In genomic region chr6:145250820-145251219, GRCm38 (mm10) we compare ENCODE assay signal across 8 mouse cellular contexts. TPM values are rescaled to one million over a fixed set of nuclear protein-coding genes. Genes with fewer than 3 reads are reported as not detected.
A peak's percentile ranks its signal among the peaks of the same experiment; 100 is the strongest.
DNase-seq lines count a peak whose midpoint lies in the region; ATAC-seq lines count a peak whose summit lies in the region.

No protein-coding gene starts in this region.

- H3K4me1 ChIP-seq in kidney, embryonic 16.5 days (ENCODE audit: insufficient read depth, low read length), result peaks cover 20% of the 10 kb centered on the region; the same call in 1 of the 2 replicates
- peaks cover 11% of the 10 kb centered on the region for H3K4me1 ChIP-seq in heart, embryonic 16.5 days (ENCODE audit: control insufficient read depth, insufficient read depth, low read length)

- intact Hi-C loops in left cerebral cortex, postnatal 14 days (cut with DNase I), result loop anchor here (2.0 kb wide), 2 partner anchors 52 to 90 kb away; no protein-coding TSS in a partner anchor

- 7% methylated on average over 16 of the region's 16 CpGs for WGBS in kidney, embryonic 16.5 days
- WGBS in heart, embryonic 16.5 days, result 15% methylated on average over 16 of the region's 16 CpGs

- H3K9ac ChIP-seq in kidney, embryonic 16.5 days (replicated peaks; ENCODE audit: low read length), result peak overlapping the region; percentile 96
- peak overlapping the region; percentile 95 for H3K9ac ChIP-seq in heart, embryonic 16.5 days (ENCODE audit: low read length)

- no peaks in the 10 kb centered on the region for H3K27me3 ChIP-seq in kidney, embryonic 16.5 days (ENCODE audit: insufficient read depth, low read length)
- peaks cover 17% of the 10 kb centered on the region for H3K27me3 ChIP-seq in heart, embryonic 16.5 days (ENCODE audit: control insufficient read depth, insufficient read depth, low read length)

- H3K4me3 ChIP-seq in kidney, embryonic 16.5 days (ENCODE audit: low read length), result peak overlapping the region; percentile 95
- H3K4me3 ChIP-seq in heart, embryonic 16.5 days (ENCODE audit: low read length), result peak overlapping the region; percentile 93

- peak overlapping the region; percentile 80 for H3K27ac ChIP-seq in kidney, embryonic 16.5 days (ENCODE audit: low read length)
- peak overlapping the region; percentile 70; the same call in 1 of the 2 replicates for H3K27ac ChIP-seq in heart, embryonic 16.5 days (ENCODE audit: low read length)

- H3K4me2 ChIP-seq in kidney, embryonic 16.5 days (replicated peaks; ENCODE audit: low read depth, low read length), result peak overlapping the region; percentile 84
- peak overlapping the region; percentile 91 for H3K4me2 ChIP-seq in heart, embryonic 16.5 days (ENCODE audit: low read depth, low read length)

- DNase-seq in kidney, adult 18-20 months, result no peak
- peak; percentile 37 to 53 for DNase-seq in left cerebral cortex, postnatal 14 days (ENCODE audit: low spot score in 2 of 2)
- DNase-seq in retina, embryonic 14.5 days (ENCODE audit: low spot score), result no peak
- no peak for DNase-seq in adrenal gland, postnatal 4 days (ENCODE audit: low spot score in 2 of 2)

- H3K36me3 ChIP-seq in kidney, embryonic 16.5 days (ENCODE audit: insufficient read depth, low read length), result peaks cover 4% of the 10 kb centered on the region
- no peaks in the 10 kb centered on the region for H3K36me3 ChIP-seq in heart, embryonic 16.5 days (ENCODE audit: control insufficient read depth, insufficient read depth)

- H3K9me3 ChIP-seq in kidney, embryonic 16.5 days (ENCODE audit: low read length), result no peaks in the 10 kb centered on the region
- no peaks in the 10 kb centered on the region for H3K9me3 ChIP-seq in heart, embryonic 16.5 days (replicated peaks; ENCODE audit: control insufficient read depth, low read length)

- no peak for ATAC-seq in kidney, embryonic 16.5 days (ENCODE audit: low FRiP score, low TSS enrichment)
- ATAC-seq in common myeloid progenitor, adult 5-6 weeks (replicated peaks; ENCODE audit: low read depth, poor library complexity, severe bottlenecking), result peak; percentile 10
- ATAC-seq in heart, embryonic 16.5 days (replicated peaks; ENCODE audit: extremely low read depth, insufficient read depth, low FRiP score), result no peak
- ATAC-seq in monocyte, adult 5-6 weeks (replicated peaks; ENCODE audit: insufficient number of reproducible peaks, low FRiP score, low TSS enrichment, poor library complexity, severe bottlenecking), result peak; percentile 37; the same call in 1 of the 2 replicates

RNA-seq across cellular contexts. Expression of gene Kras, which starts 0.8 kb away (rescaled TPM):
- 68.1 and 68.9 TPM in 2 replicates for polyA plus RNA-seq in kidney, embryonic 16.5 days (2015; fragmentation: Nextera tagmentation; extraction: Ambion mirVana)
- 33.4 and 39.1 TPM in 2 replicates for total RNA-seq in common myeloid progenitor, adult 5-6 weeks (2017)
- polyA plus RNA-seq in heart, embryonic 16.5 days (2015; fragmentation: Nextera tagmentation; extraction: Ambion mirVana), result 44.1 and 45.4 TPM in 2 replicates
- total RNA-seq in left cerebral cortex, postnatal 14 days (2021), result 10 to 100 TPM; 78.4 to 82.1 TPM
- 80.5 to 105 TPM (median 99.5 TPM) in 3 replicates for total RNA-seq in monocyte, adult 5-6 weeks (2017)
- 10 to 100 TPM; 44.1 to 47.0 TPM for total RNA-seq in adrenal gland, postnatal 4 days (2021)

RNA-seq across cellular contexts. Expression of gene Etfrf1, which starts 39.9 kb away (rescaled TPM):
- polyA plus RNA-seq in kidney, embryonic 16.5 days (2015; fragmentation: Nextera tagmentation; extraction: Ambion mirVana), result 42.4 and 46.0 TPM in 2 replicates
- total RNA-seq in common myeloid progenitor, adult 5-6 weeks (2017), result 22.3 and 22.7 TPM in 2 replicates
- 58.1 and 62.0 TPM in 2 replicates for polyA plus RNA-seq in heart, embryonic 16.5 days (2015; fragmentation: Nextera tagmentation; extraction: Ambion mirVana)
- total RNA-seq in left cerebral cortex, postnatal 14 days (2021), result 10 to 100 TPM; 20.8 to 22.4 TPM
- total RNA-seq in monocyte, adult 5-6 weeks (2017), result 18.3 to 22.7 TPM (median 19.3 TPM) in 3 replicates
- 100 to 1,000 TPM in 1 of 2 experiments, 10 to 100 TPM in 1; 97.2 to 107 TPM for total RNA-seq in adrenal gland, postnatal 4 days (2021)

RNA-seq across cellular contexts. Expression of gene Casc1, which starts 40.0 kb away (rescaled TPM):
- 0.71 and 0.76 TPM in 2 replicates for polyA plus RNA-seq in kidney, embryonic 16.5 days (2015; fragmentation: Nextera tagmentation; extraction: Ambion mirVana)
- total RNA-seq in common myeloid progenitor, adult 5-6 weeks (2017), result 1.1 and 2.3 TPM in 2 replicates
- 0.53 and 0.74 TPM in 2 replicates for polyA plus RNA-seq in heart, embryonic 16.5 days (2015; fragmentation: Nextera tagmentation; extraction: Ambion mirVana)
- 1 to 10 TPM; 1.5 to 1.6 TPM for total RNA-seq in left cerebral cortex, postnatal 14 days (2021)
- total RNA-seq in monocyte, adult 5-6 weeks (2017), result 1.7 to 3.1 TPM (median 2.9 TPM) in 3 replicates
- 1 to 10 TPM; 1.4 to 1.6 TPM for total RNA-seq in adrenal gland, postnatal 4 days (2021)

Comparison
In these comparisons a context has a peak if more than half of its experiments do, and no peak if none do; other contexts are left out.
1. ATAC-seq: peak in common myeloid progenitor, adult 5-6 weeks (single experiment) and monocyte, adult 5-6 weeks (single experiment); none in kidney, embryonic 16.5 days (single experiment) and heart, embryonic 16.5 days (single experiment).
2. DNase-seq: peak in left cerebral cortex, postnatal 14 days (2 of 2); none in kidney, adult 18-20 months (single experiment), retina, embryonic 14.5 days (single experiment) and adrenal gland, postnatal 4 days (0 of 2).